Mouse (Mus musculus): ENCODE results near the gene Tmem121. TPM values are rescaled to one million over a fixed set of nuclear protein-coding genes. Genes with fewer than 3 reads are reported as not detected.

Tmem121 gene
- total and polyA plus RNA-seq, 3 experiments, result 0.18 TPM; not detected in 2

DNA sequence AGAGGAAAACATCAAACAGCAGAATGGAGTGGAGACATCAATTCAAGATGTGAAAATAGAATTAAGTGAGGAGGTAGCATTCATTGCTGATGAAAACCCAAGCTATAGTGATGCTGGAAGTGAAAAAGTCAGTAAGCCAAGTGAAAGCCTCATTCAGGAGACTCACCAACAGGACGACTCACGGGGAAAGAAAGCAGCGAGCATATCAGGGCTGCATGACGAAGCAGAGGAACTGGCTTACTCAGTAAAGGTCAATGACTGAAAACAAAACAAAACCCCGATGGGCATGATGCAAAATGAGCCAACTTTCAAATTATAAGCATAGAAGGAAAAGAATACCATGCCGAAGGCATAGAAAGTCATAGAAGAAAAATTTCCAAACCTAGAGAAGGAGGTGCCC is 22.0 kb downstream of the Tmem121 start:
- no peaks in the 10 kb centered on the region for H3K27me3 ChIP-seq (ENCODE audit: control insufficient read depth, insufficient read depth, low read length)
- H3K79me2 ChIP-seq (replicated peaks; ENCODE audit: control insufficient read depth, insufficient read depth, low read length), result no peaks in the 10 kb centered on the region
- no peaks in the 10 kb centered on the region for H3K36me3 ChIP-seq (ENCODE audit: control insufficient read depth, insufficient read depth, low read length)
- H3K4me1 ChIP-seq (ENCODE audit: control insufficient read depth, insufficient read depth, low read length), result no peaks in the 10 kb centered on the region
- intact Hi-C loops (cut with DNase I), result no loop called here
- no peak for TF ChIP-seq EP300 (IDR thresholded peaks at IDR 0.05; ENCODE audit: insufficient read depth, low read depth, low read length)
- no peak for TF ChIP-seq CTCF (IDR thresholded peaks at IDR 0.05)
- no peak for TF ChIP-seq POLR2A (IDR thresholded peaks at IDR 0.05; ENCODE audit: insufficient read depth, low read depth, low read length)
- H3K4me3 ChIP-seq, result no peak overlapping the region
- H3K9ac ChIP-seq (ENCODE audit: low read depth, low read length), result no peak overlapping the region
- 56% methylated on average over 6 of the region's 6 CpGs for WGBS
- no peak for DNase-seq
- no peak overlapping the region for H3K27ac ChIP-seq

DNA sequence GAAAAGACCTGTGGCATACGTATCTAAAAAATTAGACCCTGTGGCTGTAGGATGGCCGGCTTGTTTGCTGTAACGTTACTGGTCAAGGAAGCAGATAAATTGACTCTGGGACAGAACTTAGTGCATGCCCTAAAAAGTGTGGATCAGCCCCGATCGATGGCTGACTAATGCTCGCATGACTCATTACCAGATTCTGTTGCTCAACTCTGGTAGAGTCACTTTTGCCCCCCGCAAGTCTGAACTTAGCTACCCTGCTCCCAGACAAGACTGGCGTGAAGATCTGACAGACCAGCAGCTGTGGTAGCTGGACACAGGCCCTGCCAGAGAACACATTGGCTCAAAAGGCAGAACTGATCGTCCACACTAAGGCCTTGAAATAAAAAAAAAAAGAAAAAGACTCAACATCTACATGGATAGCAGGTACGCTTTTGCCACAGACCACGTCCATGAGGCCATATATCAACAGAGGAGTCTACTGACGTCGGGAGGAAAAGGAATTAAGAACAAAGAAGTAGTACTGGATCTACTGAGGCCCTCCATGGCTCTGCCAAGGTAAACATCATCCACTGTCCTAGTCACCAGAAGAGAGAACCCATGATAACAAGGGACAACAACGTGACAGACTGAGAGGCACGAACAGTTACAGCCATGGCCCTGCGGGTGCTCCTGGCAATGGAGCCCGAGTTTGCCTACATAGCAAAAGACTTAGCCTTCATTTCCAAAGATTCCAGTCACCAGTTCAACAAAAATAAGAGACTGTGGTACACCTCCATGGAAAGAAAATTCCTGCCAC is 25.1 kb downstream of the Tmem121 start:
- intact Hi-C loops (cut with DNase I), result loop anchor here (10.0 kb wide), 1 partner anchor 404 kb away; no protein-coding TSS in a partner anchor
- H3K27ac ChIP-seq, result no peak overlapping the region

DNA sequence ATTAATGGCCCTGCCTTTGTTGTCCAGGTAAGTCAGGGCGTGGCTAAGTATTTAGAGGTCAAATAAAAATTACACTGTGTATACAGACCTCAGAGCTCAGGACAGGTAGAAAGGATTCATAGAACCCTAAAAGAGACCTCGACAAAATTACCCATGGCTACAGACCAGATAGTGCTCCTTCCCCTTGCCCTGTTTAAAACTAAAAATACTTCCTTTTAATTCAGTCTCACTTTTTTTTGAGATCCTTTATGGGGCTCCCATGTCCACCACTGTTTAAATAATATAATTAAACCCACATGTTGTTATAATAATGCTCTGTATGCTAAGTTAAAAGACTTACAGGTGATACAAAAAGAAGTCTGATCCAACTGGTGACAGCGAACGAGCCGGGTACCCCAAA is 26.0 kb downstream of the Tmem121 start:
- Histone ChIP-seq H3K27me3 (ENCODE audit: control insufficient read depth, insufficient read depth, low read length) (no peaks in the 10 kb centered on the region), H3K36me3 (ENCODE audit: control insufficient read depth, insufficient read depth, low read length) (no peaks in the 10 kb centered on the region), H3K4me3 (no peak overlapping the region), H3K79me2 (replicated peaks; ENCODE audit: control insufficient read depth, insufficient read depth, low read length) (no peaks in the 10 kb centered on the region), H3K27ac (no peak overlapping the region), H3K4me1 (ENCODE audit: control insufficient read depth, insufficient read depth, low read length) (no peaks in the 10 kb centered on the region), H3K9ac (ENCODE audit: low read depth, low read length) (no peak overlapping the region)
- intact Hi-C loops (cut with DNase I), result loop anchor here (10.0 kb wide), 1 partner anchor 403 kb away; no protein-coding TSS in a partner anchor
- WGBS, result 85% methylated on average over 5 of the region's 5 CpGs
- no peak for DNase-seq
- TF ChIP-seq POLR2A (IDR thresholded peaks at IDR 0.05; ENCODE audit: insufficient read depth, low read depth, low read length), result no peak
- TF ChIP-seq EP300 (IDR thresholded peaks at IDR 0.05; ENCODE audit: insufficient read depth, low read depth, low read length), result no peak
- no peak for TF ChIP-seq CTCF (IDR thresholded peaks at IDR 0.05)

More for the DNA sequence above, 25.1 kb downstream of the Tmem121 start:
- peak in 1 of 2 experiments; percentile 11 for DNase-seq
- Histone ChIP-seq H3K4me3 (no peak overlapping the region), H3K36me3 (ENCODE audit: control insufficient read depth, insufficient read depth, low read length) (no peaks in the 10 kb centered on the region), H3K9ac (ENCODE audit: low read depth, low read length) (no peak overlapping the region), H3K4me1 (ENCODE audit: control insufficient read depth, insufficient read depth, low read length) (no peaks in the 10 kb centered on the region), H3K27me3 (ENCODE audit: control insufficient read depth, insufficient read depth, low read length) (no peaks in the 10 kb centered on the region), H3K79me2 (replicated peaks; ENCODE audit: control insufficient read depth, insufficient read depth, low read length) (no peaks in the 10 kb centered on the region)
- TF ChIP-seq POLR2A (IDR thresholded peaks at IDR 0.05; ENCODE audit: insufficient read depth, low read depth, low read length) (no peak), CTCF (IDR thresholded peaks at IDR 0.05) (no peak), EP300 (IDR thresholded peaks at IDR 0.05; ENCODE audit: insufficient read depth, low read depth, low read length) (no peak)
- 71% methylated on average over 17 of the region's 17 CpGs for WGBS

DNA sequence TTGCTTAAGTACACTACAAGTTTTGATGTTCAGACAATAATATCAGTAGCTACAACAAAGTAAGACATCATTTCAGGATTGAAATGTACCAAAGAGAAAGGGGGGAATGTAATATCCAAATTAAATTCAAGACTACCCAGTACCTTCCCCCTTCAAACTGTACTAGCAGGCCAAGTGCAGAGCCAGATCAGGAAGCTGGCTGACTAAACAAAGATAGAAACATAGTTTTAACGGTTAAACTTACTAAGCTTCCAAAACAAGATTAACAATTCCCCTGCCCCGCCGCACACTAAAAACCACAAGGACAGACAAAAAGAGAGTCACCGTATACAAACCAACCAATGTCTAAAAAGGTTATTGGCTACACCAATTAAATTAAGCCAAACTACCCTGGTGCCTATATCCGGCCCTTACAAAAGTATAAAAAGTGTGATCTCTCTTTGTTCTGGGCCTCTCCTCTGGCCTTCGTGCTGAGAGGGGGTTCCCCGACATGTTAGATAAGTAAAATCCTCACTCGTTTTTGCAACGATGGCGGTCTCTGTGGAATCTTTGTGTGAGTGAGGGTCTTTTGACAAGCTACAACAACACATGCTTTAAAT is 26.7 kb downstream of the Tmem121 start:
- intact Hi-C loops (cut with DNase I), result loop anchor here (10.0 kb wide), 1 partner anchor 402 kb away; no protein-coding TSS in a partner anchor

DNA sequence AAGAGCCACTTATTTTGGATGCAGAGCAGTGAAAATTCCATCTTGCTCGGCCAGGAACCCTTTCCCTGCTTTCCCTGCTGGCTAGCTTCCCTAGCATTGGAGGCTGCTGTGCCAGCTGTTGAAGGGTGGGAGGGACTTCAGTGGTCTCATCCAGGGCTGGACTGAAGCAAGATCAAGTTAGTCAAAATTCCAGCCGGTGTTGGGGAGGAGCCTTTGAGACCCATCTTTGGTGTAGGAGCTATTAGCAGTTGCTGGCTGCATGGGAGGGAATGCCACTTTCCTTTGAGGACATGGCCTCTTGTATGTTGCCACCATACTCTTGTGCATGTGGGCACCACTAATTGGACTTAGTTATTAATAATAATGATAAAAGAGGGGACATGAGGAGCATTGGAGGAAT is 27.5 kb downstream of the Tmem121 start:
- Histone ChIP-seq H3K4me3 (no peak overlapping the region), H3K36me3 (ENCODE audit: control insufficient read depth, insufficient read depth, low read length) (no peaks in the 10 kb centered on the region), H3K79me2 (replicated peaks; ENCODE audit: control insufficient read depth, insufficient read depth, low read length) (no peaks in the 10 kb centered on the region), H3K9ac (ENCODE audit: low read depth, low read length) (no peak overlapping the region), H3K27ac (no peak overlapping the region), H3K27me3 (ENCODE audit: control insufficient read depth, insufficient read depth, low read length) (no peaks in the 10 kb centered on the region), H3K4me1 (ENCODE audit: control insufficient read depth, insufficient read depth, low read length) (peaks cover 1% of the 10 kb centered on the region; the same call in 1 of the 2 replicates)
- TF ChIP-seq EP300 (IDR thresholded peaks at IDR 0.05; ENCODE audit: insufficient read depth, low read depth, low read length) (no peak), POLR2A (IDR thresholded peaks at IDR 0.05; ENCODE audit: insufficient read depth, low read depth, low read length) (no peak), CTCF (IDR thresholded peaks at IDR 0.05) (no peak)
- peak in 1 of 2 experiments; percentile 8 for DNase-seq
- intact Hi-C loops (cut with DNase I), result loop anchor here (10.0 kb wide), 1 partner anchor 402 kb away; no protein-coding TSS in a partner anchor
- 50% methylated on average over 2 of the region's 2 CpGs for WGBS

More for the DNA sequence above, 26.7 kb downstream of the Tmem121 start:
- Histone ChIP-seq H3K4me3 (no peak overlapping the region), H3K36me3 (ENCODE audit: control insufficient read depth, insufficient read depth, low read length) (no peaks in the 10 kb centered on the region), H3K4me1 (ENCODE audit: control insufficient read depth, insufficient read depth, low read length) (no peaks in the 10 kb centered on the region), H3K79me2 (replicated peaks; ENCODE audit: control insufficient read depth, insufficient read depth, low read length) (no peaks in the 10 kb centered on the region), H3K9ac (ENCODE audit: low read depth, low read length) (no peak overlapping the region), H3K27me3 (ENCODE audit: control insufficient read depth, insufficient read depth, low read length) (no peaks in the 10 kb centered on the region), H3K27ac (no peak overlapping the region)
- WGBS, result 71% methylated on average over 10 of the region's 10 CpGs
- DNase-seq, result no peak
- no peak for TF ChIP-seq CTCF (IDR thresholded peaks at IDR 0.05)
- TF ChIP-seq EP300 (IDR thresholded peaks at IDR 0.05; ENCODE audit: insufficient read depth, low read depth, low read length), result no peak
- TF ChIP-seq POLR2A (IDR thresholded peaks at IDR 0.05; ENCODE audit: insufficient read depth, low read depth, low read length), result no peak
